Mouse (Mus musculus) heart, postnatal 0 days (tissue): Measurements from ENCODE around the gene Ttc16. TPM values are rescaled to one million over a fixed set of nuclear protein-coding genes. Genes with fewer than 3 reads are reported as not detected.

Source experiments
- ATAC-seq: fragments of 200-750 bp; cut with Nextera tagmentation; 2 replicates; pipeline ENCODE4 v1.8.0; 2017; ENCODE audit warnings: low read depth, moderate number of reproducible peaks, moderate library complexity; ENCODE audit not compliant: insufficient read depth
- DNase-seq: peaks from one replicate; pipeline ENCODE4 v3.0.0-alpha.2; 2016; ENCODE audit warnings: low spot score
- H3K27ac ChIP-seq: fragments of 300-500 bp; sonication (generic); 2 replicates; pipeline ENCODE4 v1.5.1; 2014; ENCODE audit warnings: low read depth, mild to moderate bottlenecking
- H3K27me3 ChIP-seq: fragments of 300-500 bp; sonication (generic); 2 replicates; pipeline ENCODE4 v1.6.1; 2014; ENCODE audit warnings: low read length, mixed read lengths; ENCODE audit not compliant: control insufficient read depth, insufficient read depth
- H3K36me3 ChIP-seq: fragments of 300-500 bp; sonication (generic); replicated peaks from 2 replicates; pipeline ENCODE4 v1.6.1; 2014; ENCODE audit warnings: low read length, mixed read lengths; ENCODE audit not compliant: control insufficient read depth, insufficient read depth
- H3K4me1 ChIP-seq: fragments of 300-500 bp; sonication (generic); 2 replicates; pipeline ENCODE4 v1.6.1; 2014; ENCODE audit warnings: antibody characterized with exemption; ENCODE audit not compliant: control insufficient read depth, insufficient read depth
- H3K4me2 ChIP-seq: fragments of 300-500 bp; sonication (generic); 2 replicates; pipeline ENCODE4 v1.6.1; 2014; ENCODE audit warnings: low read depth, mild to moderate bottlenecking, low read length, moderate library complexity
- H3K4me3 ChIP-seq: fragments of 300-500 bp; sonication (generic); 2 replicates; pipeline ENCODE4 v1.5.1; 2014; ENCODE audit warnings: low read depth, low read length
- H3K9ac ChIP-seq: fragments of 300-500 bp; sonication (generic); replicated peaks from 2 replicates; pipeline ENCODE4 v1.6.1; 2014; ENCODE audit warnings: low read depth, low read length, mixed read lengths
- H3K9me3 ChIP-seq: fragments of 300-500 bp; sonication (generic); replicated peaks from 2 replicates; pipeline ENCODE4 v1.6.1; 2016; ENCODE audit warnings: low read length; ENCODE audit not compliant: control insufficient read depth
- CTCF ChIP-seq: IDR thresholded peaks from 2 replicates; pipeline ENCODE4 v1.5.1; 2016; ENCODE audit warnings: antibody characterized with exemption, control low read depth, low read depth
- EP300 ChIP-seq: IDR thresholded peaks from 2 replicates; pipeline ENCODE4 v1.6.1; 2016; ENCODE audit warnings: antibody characterized with exemption, low read depth
- WGBS: fragments of 180-500 bp; shearing (Covaris S2); extraction: QIAGEN DNeasy Blood & Tissue Kit; methylation state at CpG from one replicate; pipeline ENCODE4 v1.1.7; 2014; 5-methylcytosine and 5-hydroxymethylcytosine counted together
- polyA plus RNA-seq: library from polyadenylated mRNA; unstranded; fragments of >200 nt; fragmentation: Nextera tagmentation; extraction: Ambion mirVana; gene quantifications from 2 replicates; pipeline ENCODE4 v1.2.1, GENCODE M21; 2015
- total RNA-seq: library from RNA; depleted of rRNA; stranded (reverse); fragments of >200 nt; gene quantifications from 2 replicates; pipeline ENCODE4 v1.2.3, GENCODE M21; 2014; ENCODE audit warnings: low replicate concordance; rRNA removed

The Ttc16 gene
- 1.9 TPM in 1 of 2 replicates, not detected in the other for total RNA-seq
- polyA plus RNA-seq: 0.08 and 0.21 TPM in 2 replicates

DNA sequence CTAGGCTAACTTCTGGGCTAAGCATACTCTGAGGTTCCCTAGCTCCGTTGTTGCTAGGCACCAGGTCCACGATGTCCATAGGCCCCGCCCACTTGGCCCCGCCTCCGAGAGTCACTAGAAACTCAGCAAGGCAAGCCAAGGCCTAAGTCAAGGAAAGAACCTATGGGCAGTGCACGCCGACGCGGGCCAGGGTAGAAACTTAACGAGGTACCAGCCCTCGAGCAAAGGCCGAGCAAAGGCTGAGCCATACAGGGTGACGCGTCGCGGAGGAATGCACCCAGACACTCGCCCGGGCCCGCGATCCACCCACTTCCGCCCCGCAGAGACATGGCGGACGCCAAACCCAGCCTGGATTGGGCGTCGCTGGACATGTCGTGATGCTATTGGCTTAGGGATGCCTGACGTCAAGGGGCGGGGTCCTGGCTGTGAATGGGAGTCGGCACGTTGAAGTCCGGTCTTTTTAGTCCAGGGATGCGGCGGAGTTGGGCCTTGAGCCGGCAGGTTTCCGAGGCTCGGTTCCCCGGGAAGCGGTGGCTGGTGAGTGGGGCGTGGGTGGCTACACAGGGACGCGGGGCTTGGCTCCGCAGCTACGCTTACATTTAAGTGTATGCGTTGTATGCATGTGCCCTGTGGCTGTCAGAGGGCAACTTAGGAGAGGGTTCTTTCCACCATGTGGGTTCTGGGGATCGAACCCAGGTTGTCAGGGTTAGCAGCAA, at the start of gene Ttc16, which contains the start of gene Ptrh1:
Gene Ttc16 (minus strand): TSS at position 275 of the 716 bp plus-strand sequence.
Gene Ptrh1 (plus strand): TSS at position 428 of the 716 bp plus-strand sequence.
- no peak for TF ChIP-seq CTCF
- TF ChIP-seq EP300: no peak
- H3K4me3 ChIP-seq: peak within 1 kb of the TSS; percentile 55
- H3K9me3 ChIP-seq: no peaks in the 10 kb centered on the region
- ATAC-seq (peak; percentile 98), DNase-seq (peak; percentile 97)
- H3K4me1 ChIP-seq: peaks cover 6% of the 10 kb centered on the region; the same call in 1 of the 2 replicates
- peak within 1 kb of the TSS; percentile 28 for H3K9ac ChIP-seq
- H3K27me3 ChIP-seq: no peaks in the 10 kb centered on the region
- peak within 1 kb of the TSS; percentile 63 for H3K4me2 ChIP-seq
- H3K27ac ChIP-seq: peak within 1 kb of the TSS; percentile 58
- 0 out of 2 replicates have a peak, but pooled peaks cover 3% of the 10 kb centered on the region for H3K36me3 ChIP-seq
- under 1% methylated on average over 46 of the region's 46 CpGs for WGBS

DNA sequence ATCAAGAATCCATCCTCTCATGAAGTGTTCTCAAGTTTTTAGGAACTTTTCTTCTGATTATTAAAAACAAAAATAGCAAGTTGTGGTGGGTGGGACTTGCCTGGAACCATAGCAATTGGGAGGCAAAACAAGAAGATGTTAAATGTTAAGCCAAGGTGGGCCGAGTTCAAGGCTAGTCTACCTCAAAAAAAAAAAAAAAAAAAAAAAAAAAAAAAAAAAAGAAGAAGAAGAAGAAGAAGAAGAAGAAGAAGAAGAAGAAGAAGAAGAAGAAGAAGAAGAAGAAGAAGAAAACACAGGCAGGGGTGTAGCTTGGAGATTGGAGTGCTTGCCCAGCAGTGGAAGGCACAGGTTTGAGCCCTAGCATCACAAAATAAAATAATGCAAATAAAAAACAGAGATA, 49.3 kb upstream of the Ttc16 start:
- TF ChIP-seq EP300: no peak
- no peak for TF ChIP-seq CTCF
- DNase-seq (no peak), ATAC-seq (no peak)
- Histone ChIP-seq H3K9ac (no peak overlapping the region), H3K4me1 (peaks cover 16% of the 10 kb centered on the region), H3K9me3 (no peaks in the 10 kb centered on the region), H3K4me3 (no peak overlapping the region), H3K4me2 (no peak overlapping the region), H3K36me3 (0 out of 2 replicates have a peak, but pooled peaks cover 6% of the 10 kb centered on the region), H3K27me3 (no peaks in the 10 kb centered on the region), H3K27ac (no peak overlapping the region)
- WGBS: 82% methylated on average over 1 of the region's 1 CpGs

DNA sequence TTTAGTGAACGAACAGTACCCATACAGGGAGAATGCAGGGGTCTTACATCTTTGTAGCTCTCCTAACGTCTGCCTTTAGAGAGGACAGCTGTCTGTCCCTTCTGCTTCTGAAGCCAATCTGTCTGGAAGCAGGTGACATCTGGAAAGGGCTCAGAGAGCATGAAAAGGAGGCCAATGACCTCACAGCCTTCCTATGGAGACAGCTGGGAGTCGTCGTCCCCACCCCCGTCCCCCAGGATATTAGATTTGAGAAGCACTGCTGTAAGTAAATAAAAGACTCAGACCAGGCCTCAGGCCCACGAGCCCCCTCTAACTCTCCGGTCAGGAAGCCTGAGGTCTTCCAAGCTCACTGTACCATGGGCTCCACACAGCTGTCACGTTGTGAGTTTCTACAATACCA, 48.7 kb upstream of the Ttc16 start:
- Histone ChIP-seq H3K4me1 (peaks cover 10% of the 10 kb centered on the region), H3K27ac (no peak overlapping the region), H3K27me3 (no peaks in the 10 kb centered on the region), H3K9me3 (no peaks in the 10 kb centered on the region), H3K4me2 (no peak overlapping the region), H3K9ac (no peak overlapping the region), H3K4me3 (no peak overlapping the region), H3K36me3 (peaks cover 10% of the 10 kb centered on the region; the same call in 1 of the 2 replicates)
- TF ChIP-seq EP300: no peak
- TF ChIP-seq CTCF: no peak
- whole genome bisulfite sequencing: 60% methylated on average over 8 of the region's 8 CpGs
- DNase-seq (no peak), ATAC-seq (no peak)

DNA sequence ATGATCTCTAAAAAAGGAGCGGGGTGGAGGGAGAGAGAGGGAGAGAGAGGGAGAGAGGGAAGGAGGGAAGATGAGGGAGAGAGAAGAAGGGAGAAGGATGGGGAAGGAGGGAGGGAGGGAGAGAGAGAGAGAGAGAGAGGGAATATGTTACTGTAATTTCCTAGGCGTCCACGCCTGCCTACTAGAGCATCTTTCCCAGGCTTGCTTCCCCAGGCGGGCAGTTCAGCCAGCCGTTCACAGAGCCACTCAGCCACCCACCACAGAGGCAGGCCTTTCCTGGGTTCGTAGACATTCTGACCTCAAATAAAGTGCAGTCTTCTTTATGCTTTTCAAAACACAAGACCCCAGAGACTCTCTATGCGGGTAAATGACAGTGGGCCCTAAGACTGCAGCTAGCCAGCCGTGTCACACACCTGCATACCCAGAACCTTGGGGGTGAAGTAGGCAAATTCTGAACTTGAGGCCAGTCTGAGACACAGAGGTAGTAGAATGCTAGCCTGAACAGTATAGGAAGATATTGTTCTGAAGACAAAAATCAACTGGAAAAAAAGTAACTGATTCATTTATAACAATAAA, 48.2 kb upstream of the Ttc16 start:
- no peak overlapping the region for H3K9ac ChIP-seq
- H3K27me3 ChIP-seq: no peaks in the 10 kb centered on the region
- H3K9me3 ChIP-seq: no peaks in the 10 kb centered on the region
- H3K27ac ChIP-seq: no peak overlapping the region
- no peak for DNase-seq
- no peak for ATAC-seq
- no peak overlapping the region for H3K4me2 ChIP-seq
- H3K4me1 ChIP-seq: peaks cover 5% of the 10 kb centered on the region
- peaks cover 12% of the 10 kb centered on the region for H3K36me3 ChIP-seq
- no peak overlapping the region for H3K4me3 ChIP-seq
- 77% methylated on average over 8 of the region's 8 CpGs for WGBS
- TF ChIP-seq EP300 (no peak), CTCF (no peak)

DNA sequence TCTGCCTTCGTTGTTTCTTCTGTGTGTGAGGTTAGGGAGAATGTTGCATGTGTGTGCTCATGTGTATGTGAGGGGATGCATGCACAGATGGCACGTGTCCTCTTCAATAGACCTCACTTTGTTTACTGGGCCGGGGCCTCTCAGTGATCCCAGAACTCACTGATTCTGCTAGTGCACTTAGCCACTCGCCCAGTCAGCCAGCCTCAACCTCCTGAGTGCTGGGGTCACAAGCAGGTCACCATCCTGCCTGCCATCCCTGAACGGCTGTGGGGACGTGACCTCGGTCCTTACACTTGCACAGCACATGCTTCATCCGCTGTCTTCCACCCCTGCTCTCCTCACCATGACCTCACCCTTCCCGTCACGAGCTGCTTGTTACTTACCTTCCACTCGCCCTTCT, 47.7 kb upstream of the Ttc16 start:
- Histone ChIP-seq H3K27ac (no peak overlapping the region), H3K4me2 (no peak overlapping the region), H3K9ac (no peak overlapping the region), H3K4me1 (0 out of 2 replicates have a peak, but pooled peaks cover under 1% of the 10 kb centered on the region), H3K27me3 (no peaks in the 10 kb centered on the region), H3K36me3 (peaks cover 17% of the 10 kb centered on the region), H3K9me3 (no peaks in the 10 kb centered on the region), H3K4me3 (no peak overlapping the region)
- 46% methylated on average over 11 of the region's 11 CpGs for WGBS
- DNase-seq (no peak), ATAC-seq (no peak)
- no peak for TF ChIP-seq EP300
- TF ChIP-seq CTCF: no peak
